Mouse (Mus musculus): Measurements from ENCODE around the gene Vamp8. TPM values are rescaled to one million over a fixed set of nuclear protein-coding genes. Genes with fewer than 3 reads are reported as not detected.

The Vamp8 gene
- polyA plus RNA-seq, 1 experiment from 2014 or later: 32.0 TPM

DNA sequence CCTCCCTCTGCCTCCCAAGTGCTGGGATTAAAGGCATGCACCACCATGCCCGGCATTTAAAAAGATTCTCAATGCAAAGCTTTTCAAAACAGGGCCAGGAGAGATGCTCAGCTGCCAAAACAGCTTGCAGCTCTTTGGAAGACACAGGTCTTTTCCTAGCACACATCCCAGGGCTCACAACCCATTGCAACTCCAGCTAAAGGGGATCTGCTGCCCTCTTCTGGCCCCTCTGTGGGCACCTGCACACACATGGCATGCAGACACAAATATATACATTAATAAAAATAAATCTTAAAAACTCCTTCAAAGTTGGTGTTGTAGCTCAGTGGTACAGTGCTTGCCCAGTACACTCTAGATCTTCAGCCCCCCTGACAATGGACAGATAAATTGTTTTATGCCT lies 19.5 kb upstream of the Vamp8 start:
- Histone ChIP-seq H3K9ac (ENCODE audit: low read length) (no peak overlapping the region), H3K4me2 (no peak overlapping the region), H3K4me3 (ENCODE audit: low read depth, low read length) (no peak overlapping the region), H3K27ac (ENCODE audit: low read depth, low read length) (no peak overlapping the region), H3K9me3 (ENCODE audit: control insufficient read depth, low read length) (no peaks in the 10 kb centered on the region), H3K4me1 (ENCODE audit: control insufficient read depth, insufficient read depth, low read length) (peaks cover 4% of the 10 kb centered on the region), H3K36me3 (ENCODE audit: control insufficient read depth, insufficient read depth, low read length) (no peaks in the 10 kb centered on the region), H3K27me3 (ENCODE audit: control insufficient read depth, insufficient read depth, low read length) (no peaks in the 10 kb centered on the region)
- DNase-seq (ENCODE audit: low spot score, missing footprints) (peak; percentile 37), ATAC-seq (ENCODE audit: low FRiP score) (no peak)
- WGBS: 33% methylated on average over 1 of the region's 1 CpGs

DNA sequence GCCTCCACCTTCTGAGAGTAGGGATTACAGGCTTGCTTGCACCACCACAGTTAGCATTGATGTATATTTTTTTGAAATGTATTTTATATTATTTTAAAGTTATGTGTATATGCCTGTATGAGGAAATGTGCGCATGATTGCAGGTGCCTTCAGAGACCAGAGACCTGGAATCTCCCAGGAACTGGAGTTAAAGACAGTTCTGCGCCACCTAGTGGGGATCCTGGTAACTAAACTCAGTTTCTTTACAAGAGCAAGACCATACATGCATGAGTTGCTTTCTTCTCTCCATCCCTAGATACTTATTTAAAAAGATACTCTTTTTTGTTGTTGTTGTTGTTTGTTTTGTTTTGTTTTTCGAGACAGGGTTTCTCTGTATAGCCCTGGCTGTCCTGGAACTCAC lies 19.1 kb upstream of the Vamp8 start:
- 20% methylated on average over 3 of the region's 3 CpGs for WGBS

DNA sequence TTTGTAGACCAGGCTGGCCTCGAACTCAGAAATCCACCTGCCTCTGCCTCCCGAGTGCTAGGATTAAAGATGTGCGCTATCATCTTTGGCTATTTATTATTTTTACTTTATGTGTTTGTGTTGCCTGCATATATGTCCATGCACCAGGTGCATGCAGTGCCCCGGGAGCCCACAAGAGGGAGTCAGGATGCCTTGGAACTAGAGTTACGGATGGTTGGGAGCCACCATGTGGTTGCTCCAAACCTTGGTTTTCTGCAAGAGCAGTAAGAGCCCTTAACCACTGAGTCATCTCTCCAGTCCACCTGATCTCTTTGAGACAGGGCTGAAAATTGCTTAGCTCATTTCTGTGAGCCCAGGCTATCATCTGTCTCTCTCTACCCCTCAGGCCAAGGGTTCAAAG lies 16.6 kb upstream of the Vamp8 start:
- ATAC-seq (ENCODE audit: low FRiP score) (peak; percentile 68), DNase-seq (ENCODE audit: low spot score, missing footprints) (peak; percentile 98)
- Histone ChIP-seq H3K27me3 (ENCODE audit: control insufficient read depth, insufficient read depth, low read length) (no peaks in the 10 kb centered on the region), H3K9me3 (ENCODE audit: control insufficient read depth, low read length) (no peaks in the 10 kb centered on the region), H3K9ac (ENCODE audit: low read length) (no peak overlapping the region), H3K4me2 (no peak overlapping the region), H3K4me3 (ENCODE audit: low read depth, low read length) (no peak overlapping the region), H3K27ac (ENCODE audit: low read depth, low read length) (no peak overlapping the region), H3K4me1 (ENCODE audit: control insufficient read depth, insufficient read depth, low read length) (no peaks in the 10 kb centered on the region), H3K36me3 (ENCODE audit: control insufficient read depth, insufficient read depth, low read length) (no peaks in the 10 kb centered on the region)
- WGBS: 3% methylated on average over 5 of the region's 5 CpGs

More for the DNA sequence above, 19.1 kb upstream of the Vamp8 start:
- H3K4me3 ChIP-seq (ENCODE audit: low read depth, low read length): no peak overlapping the region
- H3K9me3 ChIP-seq (ENCODE audit: control insufficient read depth, low read length): no peaks in the 10 kb centered on the region
- no peak overlapping the region for H3K9ac ChIP-seq (ENCODE audit: low read length)
- H3K4me1 ChIP-seq (ENCODE audit: control insufficient read depth, insufficient read depth, low read length): peaks cover under 1% of the 10 kb centered on the region; the same call in 1 of the 2 replicates
- ATAC-seq (ENCODE audit: low FRiP score) (no peak), DNase-seq (ENCODE audit: low spot score, missing footprints) (peak; percentile 97)
- no peak overlapping the region for H3K27ac ChIP-seq (ENCODE audit: low read depth, low read length)
- H3K4me2 ChIP-seq: no peak overlapping the region
- no peaks in the 10 kb centered on the region for H3K36me3 ChIP-seq (ENCODE audit: control insufficient read depth, insufficient read depth, low read length)
- no peaks in the 10 kb centered on the region for H3K27me3 ChIP-seq (ENCODE audit: control insufficient read depth, insufficient read depth, low read length)

DNA sequence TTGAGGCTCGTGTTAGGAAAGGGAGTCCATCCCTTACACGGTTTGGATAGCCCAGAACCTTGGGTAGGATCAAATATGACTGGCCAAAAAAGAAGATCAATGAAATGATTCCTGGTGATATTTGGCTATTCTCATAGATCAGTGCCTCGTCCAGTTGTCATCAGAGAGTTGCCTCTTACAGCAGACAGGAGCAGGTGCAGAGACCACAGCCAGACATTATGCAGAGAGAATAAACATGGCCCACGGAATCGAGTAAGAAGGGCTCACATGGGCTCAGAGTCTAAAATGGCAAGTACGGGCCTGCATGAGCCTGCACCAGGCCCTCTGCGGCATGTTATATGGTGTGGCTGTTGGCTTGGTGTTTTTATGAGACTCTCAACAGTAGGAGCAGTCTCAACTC lies 14.9 kb upstream of the Vamp8 start:
- Histone ChIP-seq H3K27me3 (ENCODE audit: control insufficient read depth, insufficient read depth, low read length) (no peaks in the 10 kb centered on the region), H3K4me2 (no peak overlapping the region), H3K36me3 (ENCODE audit: control insufficient read depth, insufficient read depth, low read length) (no peaks in the 10 kb centered on the region), H3K4me1 (ENCODE audit: control insufficient read depth, insufficient read depth, low read length) (no peaks in the 10 kb centered on the region), H3K9ac (ENCODE audit: low read length) (no peak overlapping the region), H3K27ac (ENCODE audit: low read depth, low read length) (no peak overlapping the region), H3K4me3 (ENCODE audit: low read depth, low read length) (no peak overlapping the region), H3K9me3 (ENCODE audit: control insufficient read depth, low read length) (no peaks in the 10 kb centered on the region)
- WGBS: 78% methylated on average over 7 of the region's 7 CpGs
- ATAC-seq (ENCODE audit: low FRiP score): no peak
- DNase-seq (ENCODE audit: low spot score, missing footprints): peak; percentile 64

DNA sequence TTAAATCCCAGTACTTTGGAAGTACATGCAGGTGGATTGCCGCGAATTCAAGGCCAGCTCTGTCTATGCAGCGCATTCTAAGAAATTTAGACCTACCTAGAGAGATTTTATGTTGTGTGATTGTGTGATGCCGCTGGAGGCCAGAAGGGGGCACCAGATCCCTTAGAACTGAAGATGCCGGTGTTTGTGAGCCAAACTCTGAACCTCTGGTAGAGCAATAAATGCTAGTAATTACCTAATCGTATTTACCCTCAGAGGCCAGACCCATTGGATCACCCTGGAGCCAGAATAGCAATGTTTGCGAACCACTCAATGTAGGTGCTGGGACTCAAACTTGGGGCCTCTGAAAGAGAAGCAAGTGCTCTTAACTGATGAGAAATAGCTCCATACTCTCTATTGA lies 11.4 kb upstream of the Vamp8 start:
- DNase-seq (ENCODE audit: low spot score, missing footprints): peak; percentile 97
- H3K4me2 ChIP-seq: no peak overlapping the region
- no peak overlapping the region for H3K4me3 ChIP-seq (ENCODE audit: low read depth, low read length)
- no peak overlapping the region for H3K27ac ChIP-seq (ENCODE audit: low read depth, low read length)
- no peaks in the 10 kb centered on the region for H3K9me3 ChIP-seq (ENCODE audit: control insufficient read depth, low read length)
- 26% methylated on average over 7 of the region's 7 CpGs for WGBS
- no peak overlapping the region for H3K9ac ChIP-seq (ENCODE audit: low read length)
- ATAC-seq (ENCODE audit: low FRiP score): 0 out of 2 replicates have a peak, but pooled peaks have one; percentile 35
- H3K27me3 ChIP-seq (ENCODE audit: control insufficient read depth, insufficient read depth, low read length): no peaks in the 10 kb centered on the region
- no peaks in the 10 kb centered on the region for H3K36me3 ChIP-seq (ENCODE audit: control insufficient read depth, insufficient read depth, low read length)
- no peaks in the 10 kb centered on the region for H3K4me1 ChIP-seq (ENCODE audit: control insufficient read depth, insufficient read depth, low read length)

DNA sequence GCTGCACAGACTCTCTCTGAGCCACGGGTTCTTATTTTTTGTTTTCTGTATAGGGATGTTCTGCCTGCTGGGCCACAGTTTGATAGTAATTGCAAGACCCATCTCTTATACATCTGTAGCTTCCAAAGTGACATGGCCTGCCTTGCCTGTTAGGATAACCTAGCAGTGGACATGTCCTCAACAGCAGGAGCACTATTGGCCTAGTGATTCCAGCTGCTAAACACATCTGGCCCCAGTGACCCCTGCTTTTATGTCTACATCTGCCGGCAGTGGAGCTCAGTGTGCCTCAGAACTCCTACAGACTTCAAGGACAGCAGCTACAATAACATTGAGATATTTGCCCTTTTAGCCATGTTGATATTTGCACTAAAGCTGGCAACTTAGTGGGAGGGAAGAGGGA lies 9.5 kb upstream of the Vamp8 start:
- WGBS: 53% methylated on average over 2 of the region's 2 CpGs
- H3K4me1 ChIP-seq (ENCODE audit: control insufficient read depth, insufficient read depth, low read length): no peaks in the 10 kb centered on the region
- no peak overlapping the region for H3K4me2 ChIP-seq
- H3K36me3 ChIP-seq (ENCODE audit: control insufficient read depth, insufficient read depth, low read length): no peaks in the 10 kb centered on the region
- no peaks in the 10 kb centered on the region for H3K9me3 ChIP-seq (ENCODE audit: control insufficient read depth, low read length)
- H3K27ac ChIP-seq (ENCODE audit: low read depth, low read length): no peak overlapping the region
- ATAC-seq (ENCODE audit: low FRiP score) (no peak), DNase-seq (ENCODE audit: low spot score, missing footprints) (peak; percentile 72)
- no peak overlapping the region for H3K9ac ChIP-seq (ENCODE audit: low read length)
- no peaks in the 10 kb centered on the region for H3K27me3 ChIP-seq (ENCODE audit: control insufficient read depth, insufficient read depth, low read length)
- H3K4me3 ChIP-seq (ENCODE audit: low read depth, low read length): no peak overlapping the region

DNA sequence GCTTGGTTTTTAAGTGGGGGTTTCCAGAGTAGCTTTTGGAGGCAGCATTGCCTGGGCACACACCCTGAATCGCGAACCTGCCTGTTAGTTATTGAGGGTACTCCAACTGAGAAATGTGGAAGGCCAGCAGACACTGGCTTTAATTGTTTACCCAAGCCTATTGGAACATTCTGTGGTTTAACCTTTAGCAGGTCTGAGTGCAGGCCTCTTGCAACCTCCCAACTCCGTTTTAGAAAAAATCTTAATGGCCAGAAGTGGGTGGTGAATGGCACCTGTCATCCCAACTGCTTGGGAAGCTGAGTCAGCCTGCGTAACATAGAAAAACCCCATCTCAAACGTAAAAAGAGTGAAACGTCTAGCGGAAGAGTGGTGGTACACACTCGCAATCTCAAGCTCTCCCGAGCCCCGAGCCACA lies 6.3 kb upstream of the Vamp8 start:
- ATAC-seq (ENCODE audit: low FRiP score) (no peak), DNase-seq (ENCODE audit: low spot score, missing footprints) (peak; percentile 69)
- Histone ChIP-seq H3K27me3 (ENCODE audit: control insufficient read depth, insufficient read depth, low read length) (no peaks in the 10 kb centered on the region), H3K4me3 (ENCODE audit: low read depth, low read length) (no peak overlapping the region), H3K4me2 (no peak overlapping the region), H3K36me3 (ENCODE audit: control insufficient read depth, insufficient read depth, low read length) (no peaks in the 10 kb centered on the region), H3K27ac (ENCODE audit: low read depth, low read length) (no peak overlapping the region), H3K9me3 (ENCODE audit: control insufficient read depth, low read length) (no peaks in the 10 kb centered on the region), H3K4me1 (ENCODE audit: control insufficient read depth, insufficient read depth, low read length) (no peaks in the 10 kb centered on the region), H3K9ac (ENCODE audit: low read length) (no peak overlapping the region)
- WGBS: 81% methylated on average over 10 of the region's 10 CpGs

DNA sequence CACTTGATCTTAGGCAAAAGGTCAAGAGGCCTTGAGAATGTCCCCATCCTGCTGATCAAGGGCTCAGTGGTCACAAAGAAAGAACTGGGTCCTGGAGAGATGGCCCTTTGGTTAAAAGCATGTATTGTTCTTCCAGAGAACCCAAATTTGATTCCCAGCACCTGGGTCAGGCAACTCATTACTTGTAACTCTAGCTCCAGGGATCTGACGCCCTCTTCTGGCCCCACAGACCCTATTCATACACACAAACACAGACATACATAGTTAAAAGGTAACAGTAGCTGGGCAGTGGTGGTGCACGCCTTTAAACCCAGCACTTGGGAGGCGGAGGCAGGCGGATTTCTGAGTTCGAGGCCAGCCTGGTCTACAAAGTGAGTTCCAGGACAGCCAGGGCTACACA lies 1.8 kb upstream of the Vamp8 start:
- WGBS: 83% methylated on average over 5 of the region's 5 CpGs

DNA sequence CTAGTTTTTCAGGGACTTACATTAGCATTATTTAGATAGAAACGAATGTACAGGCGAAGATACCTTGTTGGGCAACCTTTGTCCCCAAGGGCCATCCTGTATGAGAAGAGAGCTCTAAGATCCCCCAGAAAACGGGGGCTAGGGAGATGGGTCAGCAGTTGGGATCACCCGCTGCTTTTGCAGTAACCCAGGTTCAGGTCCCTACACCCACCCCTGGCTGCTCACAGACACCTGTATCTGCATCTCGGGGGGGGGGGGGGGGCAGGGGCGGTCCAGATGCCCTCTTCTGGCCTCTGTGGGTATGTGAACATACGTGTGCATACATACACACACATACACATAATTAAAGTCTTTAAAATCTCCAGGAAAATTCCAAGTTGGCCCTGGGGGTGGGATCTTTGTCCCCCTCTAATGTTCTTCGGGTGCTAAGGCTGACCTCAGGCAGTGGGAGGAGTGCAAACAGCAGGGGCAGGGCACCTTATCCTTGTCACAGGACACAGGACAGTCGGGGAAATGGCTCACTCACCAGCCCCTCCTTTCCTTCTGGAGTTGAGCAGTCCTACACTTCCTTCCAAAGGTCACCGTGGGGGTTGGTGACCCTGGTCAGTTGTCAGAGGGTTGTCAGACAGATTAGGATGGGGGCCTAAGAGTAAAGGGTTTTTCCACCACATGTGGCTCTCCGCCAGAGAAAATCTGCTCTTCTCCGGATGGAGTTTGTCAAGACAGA lies 455 bp upstream of the Vamp8 start:
- Histone ChIP-seq H3K9ac (ENCODE audit: low read length) (peak overlapping the region; percentile 70), H3K9me3 (ENCODE audit: control insufficient read depth, low read length) (no peaks in the 10 kb centered on the region), H3K27me3 (ENCODE audit: control insufficient read depth, insufficient read depth, low read length) (no peaks in the 10 kb centered on the region), H3K36me3 (ENCODE audit: control insufficient read depth, insufficient read depth, low read length) (no peaks in the 10 kb centered on the region), H3K4me2 (peak overlapping the region; percentile 51), H3K27ac (ENCODE audit: low read depth, low read length) (no peak overlapping the region), H3K4me1 (ENCODE audit: control insufficient read depth, insufficient read depth, low read length) (peaks cover 7% of the 10 kb centered on the region), H3K4me3 (ENCODE audit: low read depth, low read length) (peak overlapping the region; percentile 27)
- DNase-seq (ENCODE audit: low spot score, missing footprints) (peak; percentile 85), ATAC-seq (ENCODE audit: low FRiP score) (peak; percentile 35; the same call in 1 of the 2 replicates)
- 12% methylated on average over 11 of the region's 12 CpGs for WGBS

More for the DNA sequence above, 1.8 kb upstream of the Vamp8 start:
- peaks cover 7% of the 10 kb centered on the region for H3K4me1 ChIP-seq (ENCODE audit: control insufficient read depth, insufficient read depth, low read length)
- no peak overlapping the region for H3K4me3 ChIP-seq (ENCODE audit: low read depth, low read length)
- H3K9me3 ChIP-seq (ENCODE audit: control insufficient read depth, low read length): no peaks in the 10 kb centered on the region
- no peak overlapping the region for H3K4me2 ChIP-seq
- H3K9ac ChIP-seq (ENCODE audit: low read length): no peak overlapping the region
- no peaks in the 10 kb centered on the region for H3K36me3 ChIP-seq (ENCODE audit: control insufficient read depth, insufficient read depth, low read length)
- no peaks in the 10 kb centered on the region for H3K27me3 ChIP-seq (ENCODE audit: control insufficient read depth, insufficient read depth, low read length)
- DNase-seq (ENCODE audit: low spot score, missing footprints): no peak
- no peak for ATAC-seq (ENCODE audit: low FRiP score)
- H3K27ac ChIP-seq (ENCODE audit: low read depth, low read length): no peak overlapping the region
